Mouse (Mus musculus) bone marrow macrophage, adult 2 months (primary cell): ENCODE results near the gene Lrrc28.

Experiments used
- CTCF ChIP-seq: IDR thresholded peaks from 2 replicates; pipeline ENCODE4 v1.5.1; 2012; ENCODE audit warnings: low read depth, mild to moderate bottlenecking, low read length, moderate library complexity
- POLR2A ChIP-seq: IDR thresholded peaks from 2 replicates; pipeline ENCODE4 v1.6.1; 2012; ENCODE audit warnings: mild to moderate bottlenecking, low read depth, low read length, borderline replicate concordance

- TF ChIP-seq CTCF (no peak), POLR2A (no peak)
Measured at GRCm38 (mm10) chr7:67502631-67503030, 142.4 kb downstream of the Lrrc28 start.
